Mouse (Mus musculus): ENCODE measurements at regions not wholly inside any gene's neighbourhood (a gene's known extent, or its start where the extent isn't known, plus 50 kb on each side); places are given as distances from the start of the nearest gene placed in this dataset.

DNA sequence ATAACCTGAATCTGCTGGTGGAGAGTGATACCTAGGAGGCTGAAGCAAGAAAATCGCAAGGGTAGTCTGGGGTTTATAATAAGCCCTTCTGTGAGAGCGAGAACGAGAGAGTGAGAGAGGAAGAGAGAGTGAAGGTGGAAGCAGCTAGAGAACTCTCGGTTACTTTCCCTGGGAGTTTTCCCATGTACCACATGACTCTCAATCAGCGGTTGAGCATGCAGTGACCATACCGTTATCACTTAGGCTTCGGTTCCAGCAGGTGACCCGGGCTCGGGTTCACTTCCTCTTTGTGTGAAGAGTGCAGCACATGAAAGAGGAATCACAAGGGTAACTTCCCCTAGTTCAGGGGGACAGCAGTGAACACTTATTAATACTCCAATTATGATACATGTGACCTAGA is 61.2 kb upstream of the Zc3h12c start:
- Histone ChIP-seq H3K36me3 (ENCODE audit: control insufficient read depth, insufficient read depth) (no peaks in the 10 kb centered on the region), H3K27ac (ENCODE audit: low read depth, low read length) (no peak overlapping the region), H3K4me1 (replicated peaks; ENCODE audit: control insufficient read depth, insufficient read depth, low read length) (no peaks in the 10 kb centered on the region), H3K9ac (ENCODE audit: low read depth, low read length) (no peak overlapping the region), H3K9me3 (ENCODE audit: control insufficient read depth) (no peaks in the 10 kb centered on the region), H3K27me3 (replicated peaks; ENCODE audit: control insufficient read depth, insufficient read depth, low read length) (no peaks in the 10 kb centered on the region), H3K4me2 (replicated peaks; ENCODE audit: low read depth) (no peak overlapping the region), H3K4me3 (ENCODE audit: low read depth, low read length) (no peak overlapping the region)
- WGBS, result 86% methylated on average over 9 of the region's 9 CpGs
- no peak for TF ChIP-seq CTCF (IDR thresholded peaks at IDR 0.05; ENCODE audit: low read depth)
- ATAC-seq, result no peak

DNA sequence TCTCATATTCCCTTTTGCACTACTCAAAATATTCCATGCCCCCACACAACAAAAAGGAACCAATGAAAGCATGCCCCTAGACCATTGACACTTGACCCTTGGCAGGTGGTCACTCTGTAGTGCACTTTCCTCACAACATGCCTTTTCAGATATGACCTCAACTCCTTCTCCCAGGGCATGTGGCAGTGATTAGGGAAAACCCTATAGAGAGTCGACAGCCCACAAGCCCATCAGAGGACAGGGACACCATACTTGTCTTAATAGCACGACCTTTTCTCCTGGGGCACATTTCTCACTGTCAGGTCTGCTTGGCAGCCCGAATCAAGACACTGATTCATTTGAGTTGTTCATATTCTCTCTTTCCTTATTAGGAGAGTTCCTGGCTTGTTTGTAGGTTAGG is 57.3 kb upstream of the Zc3h12c start:
- TF ChIP-seq CTCF (IDR thresholded peaks at IDR 0.05; ENCODE audit: low read depth), result no peak
- no peak for ATAC-seq
- Histone ChIP-seq H3K9me3 (ENCODE audit: control insufficient read depth) (no peaks in the 10 kb centered on the region), H3K9ac (ENCODE audit: low read depth, low read length) (no peak overlapping the region), H3K36me3 (ENCODE audit: control insufficient read depth, insufficient read depth) (no peaks in the 10 kb centered on the region), H3K4me3 (ENCODE audit: low read depth, low read length) (no peak overlapping the region), H3K27me3 (replicated peaks; ENCODE audit: control insufficient read depth, insufficient read depth, low read length) (no peaks in the 10 kb centered on the region), H3K27ac (ENCODE audit: low read depth, low read length) (no peak overlapping the region), H3K4me2 (replicated peaks; ENCODE audit: low read depth) (no peak overlapping the region), H3K4me1 (replicated peaks; ENCODE audit: control insufficient read depth, insufficient read depth, low read length) (no peaks in the 10 kb centered on the region)
- 73% methylated on average over 3 of the region's 3 CpGs for WGBS

DNA sequence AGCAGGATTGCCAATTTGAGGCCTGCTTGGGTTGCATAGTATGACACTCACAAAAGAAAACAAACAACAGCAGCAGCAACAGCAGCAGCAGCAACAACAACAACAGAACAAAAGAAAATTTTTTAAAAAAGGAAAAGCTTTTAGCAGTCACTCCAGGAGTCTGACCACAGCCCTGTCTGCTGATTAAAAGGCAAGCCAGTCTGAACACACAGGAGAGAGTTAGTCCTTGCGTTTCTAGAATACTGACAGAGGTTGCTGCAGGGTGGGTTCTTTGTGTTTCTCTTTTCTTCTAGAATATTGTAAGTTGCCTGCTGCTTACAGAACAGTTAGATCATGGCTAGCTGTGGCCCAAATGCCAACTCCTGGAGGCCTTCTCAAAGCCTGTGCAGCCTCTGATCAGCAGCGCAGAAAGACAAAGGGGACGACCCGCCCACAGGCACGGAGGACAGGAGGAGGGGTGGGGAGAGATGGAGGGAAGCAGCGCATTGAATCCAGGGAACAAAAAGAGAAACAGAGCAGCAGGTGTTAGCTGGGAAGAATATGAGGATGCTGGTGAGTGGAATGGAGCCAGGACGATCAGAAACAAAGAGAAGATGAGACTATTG is 55.2 kb upstream of the Zc3h12c start:
- no peaks in the 10 kb centered on the region for H3K9me3 ChIP-seq (ENCODE audit: control insufficient read depth)
- no peaks in the 10 kb centered on the region for H3K27me3 ChIP-seq (replicated peaks; ENCODE audit: control insufficient read depth, insufficient read depth, low read length)
- H3K27ac ChIP-seq (ENCODE audit: low read depth, low read length), result no peak overlapping the region
- no peak overlapping the region for H3K9ac ChIP-seq (ENCODE audit: low read depth, low read length)
- no peaks in the 10 kb centered on the region for H3K36me3 ChIP-seq (ENCODE audit: control insufficient read depth, insufficient read depth)
- TF ChIP-seq CTCF (IDR thresholded peaks at IDR 0.05; ENCODE audit: low read depth), result no peak
- H3K4me1 ChIP-seq (replicated peaks; ENCODE audit: control insufficient read depth, insufficient read depth, low read length), result no peaks in the 10 kb centered on the region
- no peak for ATAC-seq
- no peak overlapping the region for H3K4me2 ChIP-seq (replicated peaks; ENCODE audit: low read depth)
- no peak overlapping the region for H3K4me3 ChIP-seq (ENCODE audit: low read depth, low read length)
- WGBS, result 56% methylated on average over 7 of the region's 7 CpGs

All from intestine, postnatal 0 days (tissue).